22 mouse cellular contexts compared by ENCODE assay signal in the genomic region with DNA sequence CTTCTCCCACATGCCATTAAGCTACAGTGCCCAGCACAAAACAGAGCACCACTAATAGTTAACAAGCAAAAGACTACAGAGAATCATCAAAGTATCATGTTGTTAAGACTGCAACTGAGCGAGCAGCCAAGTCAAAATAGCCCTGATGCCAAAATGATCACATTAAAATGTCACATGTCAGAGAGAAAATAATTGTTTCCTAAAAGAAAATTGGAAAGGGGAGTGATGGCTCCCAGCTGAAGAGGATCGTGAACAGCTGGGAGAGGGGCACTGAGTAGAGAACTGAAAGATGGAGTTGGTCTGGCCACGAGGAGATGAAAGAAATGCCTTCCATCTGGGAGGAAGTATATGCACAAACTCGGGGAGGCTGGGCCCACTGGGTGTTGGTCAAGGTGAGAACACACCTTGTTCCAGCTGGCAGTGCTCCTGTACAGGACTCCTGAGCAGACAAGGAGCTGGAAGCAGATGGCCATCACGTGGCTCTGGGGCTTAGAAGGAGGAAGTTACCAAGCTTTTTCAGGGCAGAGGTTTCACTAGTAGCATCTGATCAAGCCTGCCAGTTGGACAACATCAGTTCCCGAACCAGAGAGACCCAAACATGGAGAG. TPM values are rescaled to one million over a fixed set of nuclear protein-coding genes. Genes with fewer than 3 reads are reported as not detected.
A peak's percentile ranks its signal among the peaks of the same experiment; 100 is the strongest.
DNase-seq lines count a peak whose midpoint lies in the region; ATAC-seq and TF ChIP-seq lines count a peak whose summit lies in the region.
"Had no signal": no experiment of that assay in that cellular context is flagged by ENCODE, and none has a peak within 500 bp of the region (broad histone marks: within the 10 kb centered on the region; RNA-seq: fewer than 3 reads in every experiment).

No protein-coding gene starts in this region.

- TF ChIP-seq EP300 in stomach, postnatal 0 days (optimal IDR thresholded peaks at IDR 0.05), result no peak

- TF ChIP-seq CTCF in stomach, postnatal 0 days (IDR thresholded peaks at IDR 0.05; ENCODE audit: low read depth), result no peak

- intact Hi-C loops in heart, postnatal 25 days (cut with DNase I), result no loop called here

- H3K36me3 ChIP-seq in stomach, postnatal 0 days (ENCODE audit: control insufficient read depth, insufficient read depth, low read length), result no peaks in the 10 kb centered on the region
- H3K36me3 ChIP-seq: limb, embryonic 12.5 days; liver, embryonic 12.5 days; midbrain, embryonic 10.5 days had no signal

- H3K27me3 ChIP-seq in stomach, postnatal 0 days (ENCODE audit: control insufficient read depth, insufficient read depth, low read length), result no peaks in the 10 kb centered on the region
- H3K27me3 ChIP-seq: embryonic facial prominence, embryonic 15.5 days; limb, embryonic 12.5 days; liver, embryonic 12.5 days; Patski had no signal

- no peaks in the 10 kb centered on the region for H3K9me3 ChIP-seq in stomach, postnatal 0 days (ENCODE audit: control insufficient read depth, low read length)
- H3K9me3 ChIP-seq: embryonic facial prominence, embryonic 15.5 days; limb, embryonic 12.5 days; liver, embryonic 12.5 days; midbrain, embryonic 10.5 days had no signal

- peak; percentile 90 for DNase-seq in heart, adult 11 months
- DNase-seq in heart, postnatal 25 days (ENCODE audit: low spot score), result no peak
- peak; percentile 48 for DNase-seq in urinary bladder, postnatal 14 days (ENCODE audit: low spot score)
- DNase-seq in urinary bladder, postnatal 10 days (ENCODE audit: low spot score), result no peak
- DNase-seq in lung, postnatal 14 days, result peak; percentile 43
- peak; percentile 86 for DNase-seq in stomach, postnatal 0 days (ENCODE audit: low spot score)
- DNase-seq in adrenal gland, postnatal 10 days, result no peak
- DNase-seq in adrenal gland, postnatal 14 days, result no peak
- DNase-seq: adrenal gland, postnatal 25 days; cerebellum, adult 11-12 months; cerebellum, postnatal 25 days; forebrain, postnatal 0 days; layer of hippocampus, adult 9-11 months; thymus, adult 18-20 months had no signal

- 44% methylated on average over 6 of the region's 6 CpGs for WGBS in stomach, postnatal 0 days

- peak; percentile 92 for ATAC-seq in stomach, postnatal 0 days (ENCODE audit: low FRiP score, low TSS enrichment)
- ATAC-seq: forebrain, postnatal 0 days; liver, embryonic 12.5 days; Patski had no signal

- H3K27ac ChIP-seq in stomach, postnatal 0 days (replicated peaks), result peak overlapping the region; percentile 87
- H3K27ac ChIP-seq: embryonic facial prominence, embryonic 15.5 days; hindbrain, embryonic 14.5 days; limb, embryonic 12.5 days; liver, embryonic 12.5 days; macrophage; midbrain, embryonic 10.5 days had no signal

- H3K4me2 ChIP-seq in stomach, postnatal 0 days (replicated peaks; ENCODE audit: low read depth), result no peak overlapping the region
- H3K4me2 ChIP-seq: embryonic facial prominence, embryonic 15.5 days; heart, embryonic 11.5 days; hindbrain, embryonic 14.5 days; limb, embryonic 12.5 days; liver, embryonic 12.5 days had no signal

- no peaks in the 10 kb centered on the region for H3K4me1 ChIP-seq in stomach, postnatal 0 days (replicated peaks; ENCODE audit: control insufficient read depth, insufficient read depth)
- H3K4me1 ChIP-seq: liver, embryonic 12.5 days; midbrain, embryonic 10.5 days had no signal

- H3K4me3 ChIP-seq in stomach, postnatal 0 days (ENCODE audit: low read depth, low read length), result no peak overlapping the region
- H3K4me3 ChIP-seq: embryonic facial prominence, embryonic 15.5 days; limb, embryonic 12.5 days; liver, embryonic 12.5 days; midbrain, embryonic 10.5 days had no signal

- H3K9ac ChIP-seq in stomach, postnatal 0 days (ENCODE audit: low read length), result no peak overlapping the region
- H3K9ac ChIP-seq: embryonic facial prominence, embryonic 15.5 days; forebrain, postnatal 0 days; hindbrain, embryonic 14.5 days; limb, embryonic 12.5 days; liver, embryonic 12.5 days had no signal

RNA-seq across cellular contexts. Expression of a gene that starts 41.2 kb away (rescaled TPM):
- under 1 TPM; 0.50 to 0.78 TPM for total RNA-seq in heart, postnatal 25 days (2021)
- polyA plus RNA-seq in stomach, postnatal 0 days (2015; fragmentation: Nextera tagmentation; extraction: Ambion mirVana), result 11.6 and 12.5 TPM in 2 replicates
- total RNA-seq in adrenal gland, postnatal 10 days (2021), result 1 to 10 TPM in 1 of 2 experiments, under 1 TPM in 1; 0.88 to 2.3 TPM
- 1.2 and 1.8 TPM in 2 replicates for total RNA-seq in adrenal gland, postnatal 14 days (2021)
- polyA plus RNA-seq: macrophage had no signal

RNA-seq across cellular contexts. Expression of a gene that starts 59.3 kb away (rescaled TPM):
- total RNA-seq in heart, postnatal 25 days (2021), result 10 to 100 TPM; 26.2 to 28.3 TPM
- polyA plus RNA-seq in stomach, postnatal 0 days (2015; fragmentation: Nextera tagmentation; extraction: Ambion mirVana), result 50.7 and 70.9 TPM in 2 replicates
- 10 to 100 TPM; 60.7 to 81.7 TPM for total RNA-seq in adrenal gland, postnatal 10 days (2021)
- 57.7 and 60.3 TPM in 2 replicates for total RNA-seq in adrenal gland, postnatal 14 days (2021)

Comparison
In these comparisons a context has a peak if more than half of its experiments do, and no peak if none do; other contexts are left out.
1. DNase-seq: peak in heart, adult 11 months (single experiment), urinary bladder, postnatal 14 days (single experiment), lung, postnatal 14 days (single experiment) and stomach, postnatal 0 days (single experiment); none in heart, postnatal 25 days (single experiment), urinary bladder, postnatal 10 days (single experiment), adrenal gland, postnatal 10 days (single experiment) and adrenal gland, postnatal 14 days (single experiment).